2 mouse cellular contexts compared by ENCODE assay signal in genomic region chr6:86490413-86490812, GRCm38 (mm10). TPM values are rescaled to one million over a fixed set of nuclear protein-coding genes. Genes with fewer than 3 reads are reported as not detected.
DNase-seq lines count a peak whose midpoint lies in the region; TF ChIP-seq lines count a peak whose summit lies in the region.
"Not testable (repeated sequence)": the region's sequence is repeated elsewhere in the genome, so short reads cannot be mapped to it uniquely, and the experiment has no call there.

No protein-coding gene starts in this region.

- not testable (repeated sequence) for H3K27me3 ChIP-seq in MEL (ENCODE audit: control insufficient read depth in 1 of 2, insufficient read depth in 2 of 2, low read length in 2 of 2)

- H3K9ac ChIP-seq in MEL (ENCODE audit: control insufficient read depth, low read depth, low read length, poor library complexity, severe bottlenecking): not testable (repeated sequence)

- not testable (repeated sequence) for TF ChIP-seq EP300 in MEL (IDR thresholded peaks at IDR 0.05; ENCODE audit: low read depth in 1 of 2, low read length in 2 of 2)

- not testable (repeated sequence) for TF ChIP-seq CTCF in MEL (IDR thresholded peaks at IDR 0.05 in 2 of 3, conservative IDR thresholded peaks at IDR 0.05 in 1 of 3; ENCODE audit: control insufficient read depth in 1 of 3, insufficient read depth in 1 of 3, low read depth in 2 of 3, low read length in 3 of 3, poor library complexity in 1 of 3, severe bottlenecking in 1 of 3)

- TF ChIP-seq RAD21 in MEL (IDR thresholded peaks at IDR 0.05; ENCODE audit: low read depth, low read length): not testable (repeated sequence)

- not testable (repeated sequence) for H3K9me3 ChIP-seq in MEL (replicated peaks; ENCODE audit: insufficient read depth, low read length)

- H3K79me2 ChIP-seq in MEL (ENCODE audit: control insufficient read depth, insufficient read depth, low read length, poor library complexity): not testable (repeated sequence)

- H3K4me3 ChIP-seq in MEL (ENCODE audit: control insufficient read depth in 1 of 2, insufficient read depth in 1 of 2, low read depth in 2 of 2, low read length in 2 of 2): not testable (repeated sequence)

- H3K36me3 ChIP-seq in MEL (ENCODE audit: control insufficient read depth in 1 of 2, insufficient read depth in 2 of 2, low read length in 2 of 2): peaks cover 0 to 20% of the 10 kb centered on the region in 2 experiments; a peak in 2 of 4 replicates

- DNase-seq in MEL (ENCODE audit: low read depth, low spot score) (peak; percentile 30), R1 (ENCODE audit: low read depth, low spot score) (peak; percentile 55)

- peaks cover 6 to 18% of the 10 kb centered on the region in 2 experiments; a peak in 3 of 4 replicates for H3K4me1 ChIP-seq in MEL (ENCODE audit: control insufficient read depth in 1 of 2, insufficient read depth in 2 of 2, low read length in 2 of 2)

- not testable (repeated sequence) for H3K27ac ChIP-seq in MEL (ENCODE audit: control insufficient read depth, low read depth, low read length)

- not testable (repeated sequence) for TF ChIP-seq POLR2A in MEL (IDR thresholded peaks at IDR 0.05; ENCODE audit: control insufficient read depth in 1 of 2, insufficient read depth in 1 of 2, low read depth in 1 of 2, low read length in 2 of 2, poor library complexity in 1 of 2)

TF ChIP-seq in MEL, 35 proteins besides CTCF, POLR2A, EP300 and RAD21:
- peak; percentile 88 for TF ChIP-seq TBP (IDR thresholded peaks at IDR 0.05; ENCODE audit: low read depth, low read length)
TF ChIP-seq in MEL: peak in this region for 1; not testable (repeated sequence) for 34.

RNA-seq across cellular contexts. Expression of gene Pcbp1, which starts 35.7 kb away (rescaled TPM):
- 74.2 and 83.5 TPM in 2 replicates for total RNA-seq in MEL (2012; rRNA removed)
- 100 to 1,000 TPM in 1 of 2 experiments, not detected in 1; 385 TPM for polyA plus RNA-seq in MEL (2012; ENCODE audit: insufficient read depth in 1 of 2, insufficient read length in 2 of 2, low read depth in 1 of 2, low replicate concordance in 2 of 2, missing spikeins in 1 of 2)

RNA-seq across cellular contexts. Expression of gene C87436, which starts 52.2 kb away (rescaled TPM):
- total RNA-seq in MEL (2012; rRNA removed): 10.9 and 11.6 TPM in 2 replicates
- polyA plus RNA-seq in MEL (2012; ENCODE audit: insufficient read depth in 1 of 2, insufficient read length in 2 of 2, low read depth in 1 of 2, low replicate concordance in 2 of 2, missing spikeins in 1 of 2): 10 to 100 TPM in 1 of 2 experiments, not detected in 1; 18.5 TPM
